Mouse (Mus musculus) thymus, postnatal 14 days (tissue): ENCODE data around the gene Gid8.

ENCODE experiments used
- DNase-seq: peaks from one replicate; pipeline ENCODE4 v3.0.0; 2021

The Gid8 gene

GRCm38 (mm10) chr2:180748904-180749303 lies 39.0 kb downstream of the Gid8 start:
- no peak for DNase-seq

GRCm38 (mm10) chr2:180754976-180755688 lies 45.2 kb downstream of the Gid8 start:
- DNase-seq, result no peak

DNA sequence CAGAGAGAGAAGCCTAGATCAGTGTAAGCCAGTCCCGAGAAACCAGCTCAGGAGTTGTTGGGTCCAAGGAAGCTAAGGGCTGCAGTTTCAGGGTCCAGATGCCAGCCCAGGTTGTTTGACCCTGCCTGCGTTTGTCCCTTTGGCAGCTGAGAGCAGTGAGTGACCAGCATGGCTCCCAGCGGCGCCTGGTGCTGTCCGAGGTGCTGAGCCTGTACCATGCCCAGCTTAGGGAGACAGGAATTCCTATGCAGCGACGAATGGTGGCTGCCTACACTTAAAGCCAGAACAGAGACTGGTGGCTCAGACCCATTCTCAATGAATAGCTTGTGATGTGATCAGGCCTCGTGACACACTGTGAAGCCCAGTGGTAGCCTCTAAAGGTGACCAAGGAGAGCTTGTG lies 46.0 kb downstream of the Gid8 start:
- no peak for DNase-seq

DNA sequence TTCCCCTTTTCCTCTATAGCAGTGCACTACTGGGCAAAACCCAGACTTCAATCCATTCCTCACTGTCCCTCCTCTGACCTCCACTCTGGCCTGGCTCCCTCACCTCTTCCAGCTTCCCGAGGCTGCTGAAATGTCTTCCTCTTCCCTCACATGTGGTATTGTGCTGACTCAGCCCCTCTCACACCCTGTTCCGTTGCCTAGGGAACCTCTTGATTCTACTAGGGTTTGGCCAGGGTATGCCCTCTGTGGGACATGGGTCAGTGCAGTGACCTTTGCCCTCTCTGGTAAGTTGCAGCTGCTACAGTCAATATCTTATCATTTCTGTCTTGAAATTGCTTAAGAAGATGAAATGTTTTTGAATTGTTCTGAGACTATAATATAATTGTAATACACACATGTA lies 46.9 kb downstream of the Gid8 start:
- DNase-seq, result no peak

GRCm38 (mm10) chr2:180758513-180759263 lies 48.8 kb downstream of the Gid8 start:
- no peak for DNase-seq

DNA sequence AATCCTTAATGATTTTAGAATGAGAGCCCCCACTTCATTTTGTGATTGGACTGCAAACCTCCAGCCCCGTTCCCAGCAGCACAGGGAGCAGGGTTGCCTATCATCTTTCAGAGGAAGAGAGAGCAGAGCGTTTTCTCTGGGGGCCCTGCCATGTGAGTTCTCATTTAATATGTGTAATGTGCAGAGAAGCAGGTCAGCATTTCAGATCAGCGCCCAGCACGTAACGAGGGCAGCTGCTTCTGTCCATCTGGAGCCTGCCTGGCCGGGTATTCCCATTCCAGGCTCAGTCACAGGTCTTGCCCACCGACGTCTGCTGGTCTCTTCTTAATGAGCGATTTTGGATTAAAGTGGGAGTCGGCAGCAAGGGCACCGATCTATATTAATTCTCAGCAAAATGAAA lies 55.1 kb downstream of the Gid8 start:
- DNase-seq, result no peak

- DNase-seq, result no peak
Measured at GRCm38 (mm10) chr2:180765713-180766112, 55.8 kb downstream of the Gid8 start.
